21 mouse cellular contexts compared by ENCODE assay signal in the genomic region with DNA sequence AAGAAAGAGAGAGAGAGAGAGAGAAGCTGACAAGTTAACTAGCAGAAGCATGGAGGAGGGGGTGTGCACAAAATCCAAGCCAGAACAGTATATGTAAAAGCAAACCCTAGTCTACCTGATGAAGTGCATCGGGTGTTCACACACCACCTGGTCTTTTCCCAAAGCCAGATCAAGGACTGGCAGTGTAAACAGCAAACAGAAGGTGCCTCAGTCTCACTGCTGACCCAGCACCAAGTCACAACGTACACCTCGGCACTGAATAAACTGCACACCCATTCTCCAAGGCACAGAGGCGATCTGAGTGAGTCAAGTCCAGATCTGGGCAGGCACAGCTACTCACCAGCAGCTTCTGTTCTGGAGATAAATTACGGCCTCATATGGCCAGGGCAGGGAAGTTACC. TPM values are rescaled to one million over a fixed set of nuclear protein-coding genes. Genes with fewer than 3 reads are reported as not detected.
DNase-seq lines count a peak whose midpoint lies in the region; ATAC-seq and TF ChIP-seq lines count a peak whose summit lies in the region.
"Had no signal": no experiment of that assay in that cellular context is flagged by ENCODE, and none has a peak within 500 bp of the region (broad histone marks: within the 10 kb centered on the region; RNA-seq: fewer than 3 reads in every experiment).

No protein-coding gene starts in this region.

- H3K4me1 ChIP-seq in intestine, embryonic 14.5 days (replicated peaks; ENCODE audit: control insufficient read depth, insufficient read depth, low read length): no peaks in the 10 kb centered on the region
- H3K4me1 ChIP-seq in intestine, postnatal 0 days (replicated peaks; ENCODE audit: control insufficient read depth, insufficient read depth, low read length): no peaks in the 10 kb centered on the region
- 0 out of 2 replicates have a peak, but pooled peaks cover 7% of the 10 kb centered on the region for H3K4me1 ChIP-seq in intestine, embryonic 16.5 days (ENCODE audit: control insufficient read depth, insufficient read depth, low read length)
- H3K4me1 ChIP-seq: embryonic facial prominence, embryonic 12.5 days; heart, embryonic 15.5 days had no signal

- H3K27me3 ChIP-seq in intestine, embryonic 14.5 days (replicated peaks; ENCODE audit: control insufficient read depth, insufficient read depth, low read length): no peaks in the 10 kb centered on the region
- no peaks in the 10 kb centered on the region for H3K27me3 ChIP-seq in intestine, postnatal 0 days (replicated peaks; ENCODE audit: control insufficient read depth, insufficient read depth, low read length)
- H3K27me3 ChIP-seq in intestine, embryonic 16.5 days (replicated peaks; ENCODE audit: control insufficient read depth, insufficient read depth, low read length): no peaks in the 10 kb centered on the region
- H3K27me3 ChIP-seq: CH12.LX; embryonic facial prominence, embryonic 12.5 days; heart, embryonic 15.5 days; hindbrain, embryonic 13.5 days; Patski had no signal

- no peak overlapping the region for H3K4me3 ChIP-seq in intestine, embryonic 14.5 days (ENCODE audit: low read depth, low read length)
- no peak overlapping the region for H3K4me3 ChIP-seq in intestine, postnatal 0 days (ENCODE audit: low read depth, low read length)
- no peak overlapping the region for H3K4me3 ChIP-seq in intestine, embryonic 16.5 days (ENCODE audit: low read length)
- H3K4me3 ChIP-seq: embryonic facial prominence, embryonic 12.5 days; heart, adult 2 months; heart, embryonic 15.5 days; hindbrain, embryonic 13.5 days had no signal

- no peak overlapping the region for H3K4me2 ChIP-seq in intestine, embryonic 14.5 days (ENCODE audit: low read length)
- H3K4me2 ChIP-seq in intestine, postnatal 0 days (replicated peaks; ENCODE audit: low read depth): no peak overlapping the region
- H3K4me2 ChIP-seq in intestine, embryonic 16.5 days (ENCODE audit: low read depth, low read length): no peak overlapping the region
- H3K4me2 ChIP-seq: embryonic facial prominence, embryonic 12.5 days; heart, embryonic 11.5 days; heart, embryonic 15.5 days; hindbrain, embryonic 13.5 days had no signal

- H3K36me3 ChIP-seq in intestine, embryonic 14.5 days (ENCODE audit: control insufficient read depth, insufficient read depth, low read length): peaks cover 85% of the 10 kb centered on the region
- peaks cover 64% of the 10 kb centered on the region for H3K36me3 ChIP-seq in intestine, postnatal 0 days (ENCODE audit: control insufficient read depth, insufficient read depth)
- peaks cover 30% of the 10 kb centered on the region for H3K36me3 ChIP-seq in intestine, embryonic 16.5 days (ENCODE audit: control insufficient read depth, insufficient read depth, low read length)

- H3K9me3 ChIP-seq in intestine, embryonic 14.5 days (ENCODE audit: control insufficient read depth, low read length): no peaks in the 10 kb centered on the region
- no peaks in the 10 kb centered on the region for H3K9me3 ChIP-seq in intestine, postnatal 0 days (ENCODE audit: control insufficient read depth)
- H3K9me3 ChIP-seq in intestine, embryonic 16.5 days (ENCODE audit: control insufficient read depth, low read length): no peaks in the 10 kb centered on the region
- H3K9me3 ChIP-seq: embryonic facial prominence, embryonic 12.5 days; heart, embryonic 15.5 days; hindbrain, embryonic 13.5 days had no signal

- H3K9ac ChIP-seq in intestine, embryonic 14.5 days (ENCODE audit: low read length): no peak overlapping the region
- H3K9ac ChIP-seq in intestine, postnatal 0 days (ENCODE audit: low read depth, low read length): no peak overlapping the region
- H3K9ac ChIP-seq in intestine, embryonic 16.5 days (ENCODE audit: low read depth, low read length): no peak overlapping the region
- H3K9ac ChIP-seq: embryonic facial prominence, embryonic 12.5 days; heart, embryonic 15.5 days; hindbrain, embryonic 13.5 days had no signal

- ATAC-seq in intestine, embryonic 14.5 days (replicated peaks; ENCODE audit: low FRiP score, low TSS enrichment, low read depth): 0 out of 2 replicates have a peak, but pooled peaks have one; percentile 24
- no peak for ATAC-seq in intestine, postnatal 0 days
- peak; percentile 56 for ATAC-seq in intestine, embryonic 16.5 days
- ATAC-seq in frontal cortex, adult (ENCODE audit: low TSS enrichment): no peak
- ATAC-seq: activated CD4-positive, CD25-positive, alpha-beta regulatory T cell, adult 4 months; hindbrain, postnatal 0 days; Patski had no signal

- 93% methylated on average over 5 of the region's 5 CpGs for WGBS in intestine, embryonic 14.5 days
- 72% methylated on average over 5 of the region's 5 CpGs for WGBS in intestine, postnatal 0 days
- WGBS in intestine, embryonic 16.5 days: 82% methylated on average over 5 of the region's 5 CpGs

- no peak for TF ChIP-seq CTCF in intestine, postnatal 0 days (IDR thresholded peaks at IDR 0.05; ENCODE audit: low read depth)

- no peak for DNase-seq in intestine, embryonic 14.5 days (ENCODE audit: low spot score)
- DNase-seq in cerebellum, adult 9-10 months: peak; percentile 50
- DNase-seq in thymus, postnatal 10 days (ENCODE audit: low spot score in 2 of 2): no peak
- no peak for DNase-seq in right cerebral cortex, postnatal 25 days
- DNase-seq: adrenal gland, adult 2 months; adrenal gland, postnatal 25 days; gastrocnemius, postnatal 14 days; heart, adult 2 months; heart, postnatal 14 days; kidney, adult 11 months had no signal

- no peak overlapping the region for H3K27ac ChIP-seq in intestine, embryonic 14.5 days (ENCODE audit: low read depth)
- no peak overlapping the region for H3K27ac ChIP-seq in intestine, postnatal 0 days (ENCODE audit: low read depth, low read length)
- H3K27ac ChIP-seq in intestine, embryonic 16.5 days (ENCODE audit: low read length): no peak overlapping the region
- H3K27ac ChIP-seq: embryonic facial prominence, embryonic 12.5 days; heart, adult 2 months; heart, embryonic 15.5 days; hindbrain, embryonic 13.5 days; hindbrain, postnatal 0 days had no signal

RNA-seq across cellular contexts. Expression of gene Brd1, which starts 9.0 kb away (rescaled TPM):
- 23.6 and 24.2 TPM in 2 replicates for polyA plus RNA-seq in intestine, embryonic 14.5 days (2014; fragmentation: Nextera tagmentation; extraction: Ambion mirVana)
- 11.4 and 13.3 TPM in 2 replicates for polyA plus RNA-seq in intestine, postnatal 0 days (2015; fragmentation: Nextera tagmentation; extraction: Ambion mirVana)
- polyA plus RNA-seq in intestine, embryonic 16.5 days (2015; fragmentation: Nextera tagmentation; extraction: Ambion mirVana): 13.4 and 14.1 TPM in 2 replicates

RNA-seq across cellular contexts. Expression of gene Zbed4, which starts 26.4 kb away (rescaled TPM):
- 19.5 and 22.2 TPM in 2 replicates for polyA plus RNA-seq in intestine, embryonic 14.5 days (2014; fragmentation: Nextera tagmentation; extraction: Ambion mirVana)
- polyA plus RNA-seq in intestine, postnatal 0 days (2015; fragmentation: Nextera tagmentation; extraction: Ambion mirVana): 4.9 and 5.1 TPM in 2 replicates
- 11.9 and 12.4 TPM in 2 replicates for polyA plus RNA-seq in intestine, embryonic 16.5 days (2015; fragmentation: Nextera tagmentation; extraction: Ambion mirVana)

Comparison
In these comparisons a context has a peak if more than half of its experiments do, and no peak if none do; other contexts are left out.
1. ATAC-seq: peak in intestine, embryonic 14.5 days (single experiment) and intestine, embryonic 16.5 days (single experiment); none in intestine, postnatal 0 days (single experiment) and frontal cortex, adult (single experiment).